Mouse (Mus musculus) lung, embryonic 14.5 days (tissue): ENCODE data around the gene Pex26. TPM values are rescaled to one million over a fixed set of nuclear protein-coding genes. Genes with fewer than 3 reads are reported as not detected.

Experiments used
- ATAC-seq: fragments of 200-750 bp; cut with Nextera tagmentation; 2 replicates; pipeline ENCODE4 v1.8.0; 2017; ENCODE audit warnings: mild to moderate bottlenecking, moderate TSS enrichment, moderate library complexity; ENCODE audit not compliant: insufficient read depth
- DNase-seq: peaks from one replicate; pipeline ENCODE4 v3.0.0-alpha.2; 2015
- H3K27ac ChIP-seq: fragments of 300-500 bp; sonication (generic); 2 replicates; pipeline ENCODE4 v1.5.1; 2014; ENCODE audit warnings: low read depth, mild to moderate bottlenecking, moderate library complexity
- H3K27me3 ChIP-seq: fragments of 300-500 bp; sonication (generic); 2 replicates; pipeline ENCODE4 v1.6.1; 2014; ENCODE audit warnings: low read length, control low read depth; ENCODE audit not compliant: insufficient read depth
- H3K36me3 ChIP-seq: fragments of 300-500 bp; sonication (generic); 2 replicates; pipeline ENCODE4 v1.6.1; 2014; ENCODE audit warnings: control low read depth; ENCODE audit not compliant: insufficient read depth
- H3K4me1 ChIP-seq: fragments of 300-500 bp; sonication (generic); 2 replicates; pipeline ENCODE4 v1.6.1; 2014; ENCODE audit warnings: antibody characterized with exemption, control low read depth; ENCODE audit not compliant: insufficient read depth
- H3K4me2 ChIP-seq: fragments of 300-500 bp; sonication (generic); 2 replicates; pipeline ENCODE4 v1.6.1; 2014; ENCODE audit warnings: mild to moderate bottlenecking
- H3K4me3 ChIP-seq: fragments of 300-500 bp; sonication (generic); 2 replicates; pipeline ENCODE4 v1.5.1; 2014; ENCODE audit warnings: low read depth, low read length
- H3K9ac ChIP-seq: fragments of 300-500 bp; sonication (generic); 2 replicates; pipeline ENCODE4 v1.6.1; 2014
- H3K9me3 ChIP-seq: fragments of 300-500 bp; sonication (generic); 2 replicates; pipeline ENCODE4 v1.6.1; 2016; ENCODE audit warnings: low read depth, low read length, control low read depth
- CTCF ChIP-seq: IDR thresholded peaks from 2 replicates; pipeline ENCODE4 v1.5.1; 2016; ENCODE audit warnings: antibody characterized with exemption, low read depth
- WGBS: fragments of 180-500 bp; shearing (Covaris S2); extraction: QIAGEN DNeasy Blood & Tissue Kit; methylation state at CpG from one replicate; pipeline ENCODE4 v1.1.7; 2014; 5-methylcytosine and 5-hydroxymethylcytosine counted together
- polyA plus RNA-seq: library from polyadenylated mRNA; unstranded; fragments of >200 nt; fragmentation: Nextera tagmentation; extraction: Ambion mirVana; gene quantifications from 2 replicates; pipeline ENCODE4 v1.2.1, GENCODE M21; 2014

Pex26 gene
- polyA plus RNA-seq, 1 experiment from 2014 or later, result 8.1 TPM

DNA sequence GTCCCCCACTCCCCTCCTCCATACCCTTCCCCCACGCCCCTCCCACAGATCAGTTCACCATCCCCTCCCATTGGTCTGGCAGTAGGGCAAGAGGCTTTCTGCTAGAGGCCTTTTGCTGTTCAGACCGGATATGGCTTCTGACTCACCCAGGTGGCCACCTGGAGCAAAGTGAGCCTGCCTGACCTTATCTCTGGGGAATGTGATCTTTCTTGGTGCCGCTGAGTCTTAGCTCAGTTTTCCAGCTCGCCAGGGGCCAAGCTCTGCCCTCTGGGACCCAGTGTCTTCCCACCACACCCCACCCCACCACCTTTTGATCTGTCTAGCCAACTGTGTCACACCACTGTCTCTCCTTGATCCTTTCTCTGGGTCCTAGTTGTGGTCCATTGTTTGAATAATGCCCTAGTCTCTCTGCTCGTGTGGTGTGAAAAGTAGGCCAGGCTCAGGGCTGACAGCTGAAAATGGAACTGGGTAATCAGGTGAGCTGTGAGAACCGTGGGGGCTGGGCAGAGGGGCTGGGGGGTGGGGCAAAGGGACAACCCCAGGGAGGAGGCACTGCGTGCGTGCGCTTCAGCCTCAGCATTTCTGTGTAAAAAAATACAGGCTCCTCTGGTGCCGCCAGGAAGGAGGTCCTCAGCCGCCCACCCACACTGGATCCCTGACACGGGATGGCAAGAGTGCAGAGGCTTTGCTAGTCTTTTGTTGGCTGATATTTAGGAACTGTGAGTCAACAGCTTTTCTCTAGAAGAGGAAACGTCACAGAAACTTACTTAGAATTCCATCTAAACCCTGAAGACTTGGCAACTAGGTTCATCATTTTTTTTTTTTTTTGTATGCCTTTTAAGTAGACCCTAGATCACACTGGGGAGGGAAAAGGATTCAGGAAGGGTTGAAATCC, 10.8 kb downstream of the Pex26 start:
- WGBS, result 33% methylated on average over 13 of the region's 13 CpGs
- ATAC-seq (no peak), DNase-seq (no peak)
- H3K4me1 ChIP-seq, result no peaks in the 10 kb centered on the region
- TF ChIP-seq CTCF, result no peak
- no peaks in the 10 kb centered on the region for H3K9me3 ChIP-seq
- H3K27ac ChIP-seq, result no peak overlapping the region
- no peaks in the 10 kb centered on the region for H3K27me3 ChIP-seq
- no peak overlapping the region for H3K4me2 ChIP-seq
- H3K36me3 ChIP-seq, result peaks cover 28% of the 10 kb centered on the region
- no peak overlapping the region for H3K4me3 ChIP-seq
- no peak overlapping the region for H3K9ac ChIP-seq

DNA sequence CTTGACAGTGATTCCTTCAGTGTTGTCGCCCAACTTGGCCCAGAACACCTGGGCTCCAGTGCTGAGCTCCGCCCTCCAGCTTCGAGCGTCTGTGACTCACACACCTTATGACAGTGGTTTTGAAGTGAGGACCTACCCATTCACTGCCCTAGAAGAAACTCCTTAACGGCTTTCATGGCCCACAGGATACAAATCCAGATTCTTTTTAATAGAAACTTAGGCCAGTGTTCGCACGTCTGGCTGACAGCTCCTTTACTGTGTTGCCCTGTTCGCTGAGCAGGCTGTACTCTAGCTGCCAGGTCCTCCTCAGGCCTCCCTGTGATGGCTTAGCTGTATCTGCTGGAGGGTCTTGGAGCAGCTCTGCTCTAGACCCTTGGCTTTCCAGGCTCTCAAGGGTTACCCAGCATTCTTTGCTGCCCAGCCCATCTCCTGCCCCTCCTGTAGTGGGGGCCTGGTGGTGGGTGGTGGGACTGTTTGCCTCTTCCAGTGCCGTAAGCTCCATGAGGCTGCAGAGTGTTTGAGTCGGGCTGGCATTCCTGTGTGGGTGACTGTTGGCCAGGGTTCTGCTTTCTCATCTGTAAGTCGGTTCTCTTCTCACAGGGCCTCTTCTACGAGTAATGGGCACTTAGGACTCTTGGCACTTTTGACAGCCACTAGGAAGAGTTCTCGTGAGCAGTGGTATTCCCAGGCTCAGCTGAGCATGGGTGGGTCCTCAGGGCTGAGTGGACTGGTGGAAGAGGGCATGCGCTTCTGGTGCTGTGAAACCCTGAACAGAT, 11.7 kb downstream of the Pex26 start:
- H3K36me3 ChIP-seq, result peaks cover 26% of the 10 kb centered on the region

DNA sequence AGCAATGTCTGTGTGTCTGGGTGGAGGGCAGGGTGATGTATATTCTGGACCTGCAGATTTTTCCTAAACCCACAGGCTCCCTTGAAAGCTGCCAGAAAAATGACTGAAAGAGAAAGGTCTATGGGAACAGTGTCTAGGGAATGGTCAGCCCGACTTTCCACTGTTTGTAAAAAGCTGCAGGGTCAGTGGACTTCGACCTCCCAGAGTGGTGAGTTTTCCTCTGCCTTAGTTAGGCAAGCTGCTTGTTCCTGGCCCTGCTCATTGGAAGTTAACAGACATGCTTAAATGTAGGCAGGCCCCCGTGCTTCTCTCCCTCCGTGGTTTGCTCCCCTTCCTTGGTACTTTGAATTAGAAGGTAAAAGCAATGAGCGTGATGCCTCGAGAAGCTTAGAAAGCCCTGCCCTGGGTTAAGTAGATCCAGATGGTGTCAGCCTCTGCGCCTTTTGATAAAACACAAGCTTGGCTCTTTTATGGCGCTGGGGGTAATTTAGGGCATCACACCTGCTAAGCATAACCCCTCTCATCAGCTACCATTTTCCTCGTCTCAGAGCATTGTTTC, 14.4 kb downstream of the Pex26 start:
- DNase-seq (no peak), ATAC-seq (no peak)
- 47% methylated on average over 9 of the region's 9 CpGs for WGBS
- Histone ChIP-seq H3K27me3 (no peaks in the 10 kb centered on the region), H3K9ac (no peak overlapping the region), H3K27ac (no peak overlapping the region), H3K4me2 (no peak overlapping the region), H3K4me3 (no peak overlapping the region), H3K9me3 (no peaks in the 10 kb centered on the region), H3K36me3 (peaks cover 16% of the 10 kb centered on the region), H3K4me1 (no peaks in the 10 kb centered on the region)
- no peak for TF ChIP-seq CTCF

More for the DNA sequence above, 11.7 kb downstream of the Pex26 start:
- H3K27me3 ChIP-seq, result no peaks in the 10 kb centered on the region
- H3K9me3 ChIP-seq, result no peaks in the 10 kb centered on the region
- no peak overlapping the region for H3K27ac ChIP-seq
- ATAC-seq, result no peak
- H3K4me3 ChIP-seq, result no peak overlapping the region
- no peaks in the 10 kb centered on the region for H3K4me1 ChIP-seq
- H3K9ac ChIP-seq, result no peak overlapping the region
- no peak for DNase-seq
- 68% methylated on average over 14 of the region's 14 CpGs for WGBS
- no peak overlapping the region for H3K4me2 ChIP-seq
- no peak for TF ChIP-seq CTCF

DNA sequence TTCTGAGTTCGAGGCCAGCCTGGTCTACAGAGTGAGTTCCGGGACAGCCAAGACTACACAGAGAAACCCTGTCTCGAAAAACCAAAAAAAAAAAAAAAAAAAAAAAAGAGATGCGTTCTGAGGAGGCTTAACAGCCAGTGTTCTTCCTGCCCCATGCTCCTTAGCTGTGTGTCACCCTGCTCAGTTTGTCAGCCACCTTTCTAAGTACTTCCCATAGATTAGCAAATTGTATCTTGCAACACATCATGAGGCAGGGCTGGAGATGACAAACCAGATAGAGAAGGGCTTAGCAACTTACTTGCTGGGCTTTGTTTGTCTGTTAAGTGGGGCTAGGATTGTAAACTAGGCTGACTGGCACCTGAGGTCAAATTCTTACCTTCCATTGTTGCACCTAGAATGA, 17.0 kb downstream of the Pex26 start:
- TF ChIP-seq CTCF, result no peak
- ATAC-seq (no peak), DNase-seq (no peak)
- no peaks in the 10 kb centered on the region for H3K9me3 ChIP-seq
- H3K27me3 ChIP-seq, result no peaks in the 10 kb centered on the region
- no peak overlapping the region for H3K4me3 ChIP-seq
- peaks cover 4% of the 10 kb centered on the region; the same call in 1 of the 2 replicates for H3K36me3 ChIP-seq
- no peak overlapping the region for H3K9ac ChIP-seq
- 82% methylated on average over 3 of the region's 4 CpGs for WGBS
- H3K4me1 ChIP-seq, result no peaks in the 10 kb centered on the region
- no peak overlapping the region for H3K27ac ChIP-seq
- no peak overlapping the region for H3K4me2 ChIP-seq

DNA sequence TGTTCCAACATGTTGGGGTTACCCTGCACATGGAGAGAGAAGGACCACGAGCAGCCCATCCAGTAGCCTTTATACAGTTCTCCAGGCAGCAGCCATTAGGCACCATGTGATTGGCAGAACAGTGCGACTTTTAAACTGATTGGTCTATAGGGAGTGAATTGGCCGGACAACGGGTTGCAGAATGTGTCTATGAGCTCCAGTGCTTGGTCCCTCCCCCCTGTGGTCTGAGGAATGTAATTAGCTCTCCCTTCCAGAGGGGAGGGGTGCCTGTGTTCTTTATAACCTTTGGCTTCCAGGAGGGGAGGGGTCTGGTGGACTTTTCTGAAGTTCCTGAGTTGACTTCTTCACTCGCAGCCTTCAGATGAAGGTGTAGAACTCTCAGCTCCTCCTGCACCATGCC, 18.6 kb downstream of the Pex26 start:
- H3K9ac ChIP-seq, result no peak overlapping the region
- no peaks in the 10 kb centered on the region for H3K36me3 ChIP-seq
- no peak overlapping the region for H3K4me3 ChIP-seq
- WGBS, result 81% methylated on average over 5 of the region's 5 CpGs
- H3K4me2 ChIP-seq, result no peak overlapping the region
- DNase-seq (no peak), ATAC-seq (no peak)
- H3K27me3 ChIP-seq, result no peaks in the 10 kb centered on the region
- H3K4me1 ChIP-seq, result no peaks in the 10 kb centered on the region
- no peaks in the 10 kb centered on the region for H3K9me3 ChIP-seq
- H3K27ac ChIP-seq, result no peak overlapping the region
- TF ChIP-seq CTCF, result no peak

DNA sequence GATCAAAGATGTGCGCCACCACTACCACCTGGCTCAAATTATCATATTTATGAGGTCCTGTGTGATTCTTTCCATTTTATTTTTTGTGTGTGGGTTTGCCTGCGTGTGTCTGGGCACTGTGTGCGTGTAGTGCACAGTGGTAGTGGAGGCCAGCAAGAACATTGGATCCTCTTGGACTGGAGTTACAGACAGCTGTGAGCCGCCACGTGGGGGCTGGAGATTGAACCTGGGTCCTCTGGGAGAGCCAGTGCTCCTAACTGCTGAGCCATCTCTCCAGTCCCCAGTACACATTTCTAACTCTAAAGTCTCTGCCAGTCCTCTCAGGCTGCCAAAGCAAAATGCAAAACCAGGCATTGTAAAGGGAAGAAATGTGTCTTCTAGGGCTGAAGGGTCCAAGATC, 23.0 kb downstream of the Pex26 start:
- ATAC-seq, result no peak
- H3K9ac ChIP-seq, result no peak overlapping the region
- H3K27ac ChIP-seq, result no peak overlapping the region
- H3K9me3 ChIP-seq, result no peaks in the 10 kb centered on the region
- peaks cover 2% of the 10 kb centered on the region for H3K4me1 ChIP-seq
- H3K27me3 ChIP-seq, result peaks cover 17% of the 10 kb centered on the region
- no peak overlapping the region for H3K4me3 ChIP-seq
- no peak for DNase-seq
- no peak for TF ChIP-seq CTCF
- no peak overlapping the region for H3K4me2 ChIP-seq
- WGBS, result 82% methylated on average over 5 of the region's 5 CpGs
- no peaks in the 10 kb centered on the region for H3K36me3 ChIP-seq

DNA sequence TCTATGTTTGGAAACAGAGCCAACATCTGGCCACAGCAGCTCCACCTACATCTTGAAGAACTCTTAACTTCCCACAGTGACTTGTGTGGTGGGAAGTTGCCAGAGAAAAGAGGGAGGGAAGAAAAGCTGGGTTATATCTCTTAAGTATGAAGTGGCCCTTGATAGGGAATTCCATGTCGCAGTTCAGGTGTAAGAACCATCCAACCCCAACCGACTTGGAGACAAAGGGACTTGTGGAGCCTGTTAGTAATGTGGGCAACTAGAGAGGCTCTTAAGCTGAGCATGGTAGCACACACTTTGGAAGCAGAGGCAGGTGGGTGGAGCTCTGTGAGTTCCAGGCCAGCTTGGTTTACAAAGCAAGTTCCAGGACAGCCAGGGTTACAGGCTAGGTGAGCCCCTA, 26.1 kb downstream of the Pex26 start:
- H3K4me2 ChIP-seq, result no peak overlapping the region
- 53% methylated on average over 2 of the region's 2 CpGs for WGBS
- no peak for TF ChIP-seq CTCF
- H3K36me3 ChIP-seq, result no peaks in the 10 kb centered on the region
- peaks cover 8% of the 10 kb centered on the region for H3K4me1 ChIP-seq
- DNase-seq (peak; percentile 34), ATAC-seq (peak; percentile 7; the same call in 1 of the 2 replicates)
- no peaks in the 10 kb centered on the region for H3K9me3 ChIP-seq
- H3K9ac ChIP-seq, result no peak overlapping the region
- H3K27ac ChIP-seq, result no peak overlapping the region
- no peak overlapping the region for H3K4me3 ChIP-seq
- H3K27me3 ChIP-seq, result peaks cover 23% of the 10 kb centered on the region
